ENCODE assay signal across 15 mouse cellular contexts in genomic region chr19:59171151-59171870, GRCm38 (mm10). TPM values are rescaled to one million over a fixed set of nuclear protein-coding genes. Genes with fewer than 3 reads are reported as not detected.
A peak's percentile ranks its signal among the peaks of the same experiment; 100 is the strongest.
DNase-seq lines count a peak whose midpoint lies in the region; ATAC-seq lines count a peak whose summit lies in the region.
"Had no signal": no experiment of that assay in that cellular context is flagged by ENCODE, and none has a peak within 500 bp of the region (broad histone marks: within the 10 kb centered on the region; RNA-seq: fewer than 3 reads in every experiment).

No protein-coding gene starts in this region.

- WGBS in kidney, embryonic 16.5 days, result 1% methylated on average over 37 of the region's 38 CpGs
- WGBS in forebrain, embryonic 10.5 days, result under 1% methylated on average over 37 of the region's 38 CpGs
- whole genome bisulfite sequencing in limb, embryonic 12.5 days, result under 1% methylated on average over 36 of the region's 38 CpGs

- no peak for DNase-seq in kidney, adult 8-10 months
- DNase-seq in forebrain, embryonic 10.5 days (ENCODE audit: extremely low spot score, low spot score), result peak; percentile 78
- peak; percentile 77 for DNase-seq in retina, postnatal 1 day
- no peak for DNase-seq in layer of hippocampus, postnatal 36 days
- DNase-seq: adrenal gland, postnatal 14 days had no signal

- no peak overlapping the region for H3K4me3 ChIP-seq in kidney, embryonic 16.5 days (ENCODE audit: low read length)
- H3K4me3 ChIP-seq in forebrain, embryonic 10.5 days, result peak overlapping the region; percentile 62
- peak overlapping the region; percentile 23 for H3K4me3 ChIP-seq in limb, embryonic 12.5 days (replicated peaks)
- H3K4me3 ChIP-seq: liver, embryonic 15.5 days; myocyte had no signal

- H3K27me3 ChIP-seq in kidney, embryonic 16.5 days (ENCODE audit: insufficient read depth, low read length), result peaks cover 98% of the 10 kb centered on the region
- H3K27me3 ChIP-seq in forebrain, embryonic 10.5 days (ENCODE audit: poor library complexity, severe bottlenecking), result peaks cover 100% of the 10 kb centered on the region
- H3K27me3 ChIP-seq in limb, embryonic 12.5 days, result peaks cover 98% of the 10 kb centered on the region

- no peak for ATAC-seq in kidney, embryonic 16.5 days (ENCODE audit: low FRiP score, low TSS enrichment)
- ATAC-seq in limb, embryonic 12.5 days (ENCODE audit: insufficient number of reproducible peaks, insufficient read depth, low FRiP score, low TSS enrichment, low read depth), result no peak
- no peak for ATAC-seq in monocyte, adult 5-6 weeks (replicated peaks; ENCODE audit: insufficient number of reproducible peaks, low FRiP score, low TSS enrichment, poor library complexity, severe bottlenecking)
- no peak for ATAC-seq in megakaryocyte, adult 5-6 weeks (ENCODE audit: poor library complexity, severe bottlenecking)

- H3K4me1 ChIP-seq in kidney, embryonic 16.5 days (ENCODE audit: insufficient read depth, low read length), result peaks cover 24% of the 10 kb centered on the region
- peaks cover 71% of the 10 kb centered on the region for H3K4me1 ChIP-seq in forebrain, embryonic 10.5 days
- peaks cover 36% of the 10 kb centered on the region for H3K4me1 ChIP-seq in limb, embryonic 12.5 days (replicated peaks)

- no peak overlapping the region for H3K9ac ChIP-seq in kidney, embryonic 16.5 days (replicated peaks; ENCODE audit: low read length)
- H3K9ac ChIP-seq in limb, embryonic 12.5 days (replicated peaks), result no peak overlapping the region
- H3K9ac ChIP-seq: liver, embryonic 15.5 days had no signal

- H3K9me3 ChIP-seq in kidney, embryonic 16.5 days (ENCODE audit: low read length), result no peaks in the 10 kb centered on the region
- H3K9me3 ChIP-seq in forebrain, embryonic 10.5 days, result no peaks in the 10 kb centered on the region
- no peaks in the 10 kb centered on the region for H3K9me3 ChIP-seq in limb, embryonic 12.5 days
- H3K9me3 ChIP-seq: liver, embryonic 15.5 days had no signal

- no peak overlapping the region for H3K27ac ChIP-seq in kidney, embryonic 16.5 days (ENCODE audit: low read length)
- peak overlapping the region; percentile 94 for H3K27ac ChIP-seq in forebrain, embryonic 10.5 days
- no peak overlapping the region for H3K27ac ChIP-seq in limb, embryonic 12.5 days
- H3K27ac ChIP-seq: liver, embryonic 15.5 days had no signal

- H3K36me3 ChIP-seq in kidney, embryonic 16.5 days (ENCODE audit: insufficient read depth, low read length), result no peaks in the 10 kb centered on the region
- no peaks in the 10 kb centered on the region; the same call in 1 of the 2 replicates for H3K36me3 ChIP-seq in forebrain, embryonic 10.5 days (replicated peaks)
- H3K36me3 ChIP-seq in limb, embryonic 12.5 days, result no peaks in the 10 kb centered on the region
- H3K36me3 ChIP-seq: liver, embryonic 15.5 days had no signal

- 0 out of 2 replicates have a peak overlapping the region, but pooled peaks have one; percentile 15 for H3K4me2 ChIP-seq in kidney, embryonic 16.5 days (replicated peaks; ENCODE audit: low read depth, low read length)
- peak overlapping the region; percentile 38 for H3K4me2 ChIP-seq in limb, embryonic 12.5 days
- H3K4me2 ChIP-seq: liver, embryonic 15.5 days had no signal

RNA-seq across cellular contexts. Expression of gene Vax1, which starts 1.5 kb away (rescaled TPM):
- polyA plus RNA-seq in kidney, embryonic 16.5 days (2015; fragmentation: Nextera tagmentation; extraction: Ambion mirVana), result not detected in 2 replicates
- polyA plus RNA-seq in forebrain, embryonic 10.5 days (2016; fragmentation: Nextera tagmentation; extraction: Ambion mirVana), result 0.50 and 1.0 TPM in 2 replicates
- not detected in 2 replicates for polyA plus RNA-seq in limb, embryonic 12.5 days (2016; fragmentation: Nextera tagmentation; extraction: Ambion mirVana)
- total RNA-seq in monocyte, adult 5-6 weeks (2017), result not detected in 3 replicates
- total RNA-seq in layer of hippocampus, postnatal 36 days (2021), result 1 to 10 TPM; 1.1 to 2.1 TPM
- total RNA-seq in megakaryocyte, adult 5-6 weeks (2015), result not detected in 2 replicates
- total RNA-seq in megakaryocyte, adult 5-6 weeks (2017), result not detected in 2 replicates
- total RNA-seq: adrenal gland, postnatal 14 days; MEL had no signal
- polyA plus RNA-seq: gonadal fat pad, adult 2 months; liver, embryonic 15.5 days; myocyte; spleen, adult 2 months had no signal

RNA-seq across cellular contexts. Expression of gene Kcnk18, which starts 47.7 kb away (rescaled TPM):
- polyA plus RNA-seq in kidney, embryonic 16.5 days (2015; fragmentation: Nextera tagmentation; extraction: Ambion mirVana), result not detected in 2 replicates
- polyA plus RNA-seq in forebrain, embryonic 10.5 days (2016; fragmentation: Nextera tagmentation; extraction: Ambion mirVana), result not detected in 2 replicates
- not detected in 2 replicates for polyA plus RNA-seq in limb, embryonic 12.5 days (2016; fragmentation: Nextera tagmentation; extraction: Ambion mirVana)
- total RNA-seq in monocyte, adult 5-6 weeks (2017), result not detected in 3 replicates
- not detected for total RNA-seq in layer of hippocampus, postnatal 36 days (2021)
- not detected in 2 replicates for total RNA-seq in megakaryocyte, adult 5-6 weeks (2015)
- not detected in 2 replicates for total RNA-seq in megakaryocyte, adult 5-6 weeks (2017)
- total RNA-seq: adrenal gland, postnatal 14 days; layer of hippocampus, adult 8-10 months; MEL had no signal
- polyA plus RNA-seq: gonadal fat pad, adult 2 months; liver, embryonic 15.5 days; myocyte; spleen, adult 2 months had no signal

Comparison
In these comparisons a context has a peak if more than half of its experiments do, and no peak if none do; other contexts are left out.
1. DNase-seq: peak in forebrain, embryonic 10.5 days (single experiment) and retina, postnatal 1 day (single experiment); none in kidney, adult 8-10 months (0 of 2) and layer of hippocampus, postnatal 36 days (0 of 2).